Comparison of ENCODE assay signal across 9 mouse cellular contexts in the genomic region with DNA sequence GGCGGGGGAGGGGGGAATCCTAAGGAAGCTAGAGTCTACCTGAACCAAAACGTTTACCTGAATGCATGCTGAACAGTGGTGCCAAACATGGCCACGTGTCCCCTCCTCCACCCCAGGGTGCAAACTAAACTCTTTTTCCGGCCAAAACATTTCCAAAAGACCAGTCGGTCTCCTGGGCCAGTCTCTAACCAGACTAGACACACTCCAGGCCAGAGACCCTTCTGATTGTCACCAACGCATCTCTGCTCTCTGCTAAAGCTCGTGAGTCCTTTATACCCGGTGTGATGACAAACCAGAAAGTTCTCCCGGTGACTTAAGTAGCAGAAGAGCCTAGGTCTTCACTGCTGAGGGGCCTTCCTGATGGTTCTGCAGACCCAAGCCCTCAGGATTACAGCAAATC. TPM values are rescaled to one million over a fixed set of nuclear protein-coding genes. Genes with fewer than 3 reads are reported as not detected.
DNase-seq lines count a peak whose midpoint lies in the region; ATAC-seq and TF ChIP-seq lines count a peak whose summit lies in the region.
"Had no signal": no experiment of that assay in that cellular context is flagged by ENCODE, and none has a peak within 500 bp of the region (broad histone marks: within the 10 kb centered on the region; RNA-seq: fewer than 3 reads in every experiment).

No protein-coding gene starts in this region.

- peak overlapping the region; percentile 90 for H3K4me2 ChIP-seq in heart, embryonic 12.5 days
- peak overlapping the region; percentile 73 for H3K4me2 ChIP-seq in forebrain, embryonic 15.5 days (replicated peaks)
- H3K4me2 ChIP-seq in liver, embryonic 15.5 days: peak overlapping the region; percentile 98

- H3K27me3 ChIP-seq in heart, embryonic 12.5 days (replicated peaks): no peaks in the 10 kb centered on the region
- H3K27me3 ChIP-seq in forebrain, embryonic 15.5 days: no peaks in the 10 kb centered on the region
- peaks cover 10% of the 10 kb centered on the region; the same call in 1 of the 2 replicates for H3K27me3 ChIP-seq in liver, embryonic 15.5 days

- 54% methylated on average over 9 of the region's 9 CpGs for WGBS in heart, embryonic 12.5 days
- 45% methylated on average over 9 of the region's 9 CpGs for WGBS in forebrain, embryonic 15.5 days
- 61% methylated on average over 9 of the region's 9 CpGs for WGBS in liver, embryonic 15.5 days (ENCODE audit: insufficient replicate concordance)

- intact Hi-C loops in heart, postnatal 25 days (cut with DNase I): loop anchor here (10.0 kb wide), 1 partner anchor 847 kb away; the partner anchor contains the start of genes Rpl18 and Sphk2

- peaks cover 29% of the 10 kb centered on the region for H3K36me3 ChIP-seq in heart, embryonic 12.5 days
- H3K36me3 ChIP-seq in ES-E14 (ENCODE audit: control insufficient read depth, insufficient read depth, low read length, poor library complexity, severe bottlenecking): peaks cover 31% of the 10 kb centered on the region
- peaks cover 29% of the 10 kb centered on the region for H3K36me3 ChIP-seq in forebrain, embryonic 15.5 days
- H3K36me3 ChIP-seq in liver, embryonic 15.5 days (replicated peaks): peaks cover 24% of the 10 kb centered on the region

- DNase-seq in heart, postnatal 25 days (ENCODE audit: low spot score): no peak
- DNase-seq in ES-E14 (ENCODE audit: low read depth, low spot score): no peak
- no peak for DNase-seq in B cell, adult 2 months
- no peak for DNase-seq in right cerebral cortex, adult 2 months (ENCODE audit: low spot score in 2 of 2)
- DNase-seq in right cerebral cortex, postnatal 36 days (ENCODE audit: low spot score in 2 of 2): no peak
- DNase-seq: right cerebral cortex, postnatal 25 days had no signal

- H3K9me3 ChIP-seq in heart, embryonic 12.5 days (replicated peaks): no peaks in the 10 kb centered on the region
- no peaks in the 10 kb centered on the region for H3K9me3 ChIP-seq in ES-E14 (ENCODE audit: control insufficient read depth, insufficient read depth, low read depth, low read length)
- H3K9me3 ChIP-seq in forebrain, embryonic 15.5 days: no peaks in the 10 kb centered on the region
- H3K9me3 ChIP-seq in liver, embryonic 15.5 days (replicated peaks): no peaks in the 10 kb centered on the region

- in situ Hi-C loops in ES-E14 (cut with MboI; ENCODE audit: low sequenced_read_pairs in 2 of 2, unreplicated experiment in 2 of 2): no loop called here

- H3K4me1 ChIP-seq in heart, embryonic 12.5 days (replicated peaks): peaks cover 65% of the 10 kb centered on the region
- peaks cover 0 to 19% of the 10 kb centered on the region in 2 experiments; a peak in 2 of 4 replicates for H3K4me1 ChIP-seq in ES-E14 (ENCODE audit: control insufficient read depth in 2 of 2, insufficient read depth in 2 of 2, low read length in 2 of 2, poor library complexity in 1 of 2)
- H3K4me1 ChIP-seq in forebrain, embryonic 15.5 days: peaks cover 49% of the 10 kb centered on the region
- peaks cover 69% of the 10 kb centered on the region for H3K4me1 ChIP-seq in liver, embryonic 15.5 days (replicated peaks)

- H3K9ac ChIP-seq in heart, embryonic 12.5 days: peak overlapping the region; percentile 99
- H3K9ac ChIP-seq in ES-E14 (ENCODE audit: insufficient read depth, low read depth, low read length, poor library complexity, severe bottlenecking): 0 out of 2 replicates have a peak overlapping the region, but pooled peaks have one; percentile 14
- peak overlapping the region; percentile 96 for H3K9ac ChIP-seq in forebrain, embryonic 15.5 days (replicated peaks)
- H3K9ac ChIP-seq in liver, embryonic 15.5 days: no peak overlapping the region

- H3K27ac ChIP-seq in heart, embryonic 12.5 days (ENCODE audit: poor library complexity, severe bottlenecking): peak overlapping the region; percentile 65; the same call in 1 of the 2 replicates
- no peak overlapping the region for H3K27ac ChIP-seq in ES-E14 (ENCODE audit: insufficient read depth, low read depth, low read length, poor library complexity, severe bottlenecking)
- 0 out of 2 replicates have a peak overlapping the region, but pooled peaks have one; percentile 99 for H3K27ac ChIP-seq in forebrain, embryonic 15.5 days (replicated peaks)
- no peak overlapping the region for H3K27ac ChIP-seq in liver, embryonic 15.5 days (replicated peaks)

- ATAC-seq in heart, embryonic 12.5 days (ENCODE audit: insufficient number of reproducible peaks, low FRiP score): no peak
- ATAC-seq in forebrain, embryonic 15.5 days (replicated peaks): no peak
- no peak for ATAC-seq in liver, embryonic 15.5 days (ENCODE audit: insufficient read depth)

- peak overlapping the region; percentile 91 for H3K4me3 ChIP-seq in heart, embryonic 12.5 days
- peak overlapping the region in 1 of 2 experiments; percentile 76; a peak in 1 of 4 replicates for H3K4me3 ChIP-seq in ES-E14 (ENCODE audit: insufficient read depth in 1 of 2, low read depth in 1 of 2, low read length in 2 of 2, poor library complexity in 1 of 2, severe bottlenecking in 1 of 2)
- H3K4me3 ChIP-seq in forebrain, embryonic 15.5 days: peak overlapping the region; percentile 82
- peak overlapping the region; percentile 81 for H3K4me3 ChIP-seq in liver, embryonic 15.5 days (replicated peaks)

TF ChIP-seq in ES-E14, 5 proteins besides CTCF, POLR2A, EP300 and RAD21:
- TF ChIP-seq CHD2 (IDR thresholded peaks at IDR 0.05; ENCODE audit: low read depth, low read length) (no peak), HCFC1 (IDR thresholded peaks at IDR 0.05; ENCODE audit: borderline replicate concordance, insufficient read depth, low read length) (no peak), ZNF384 (IDR thresholded peaks at IDR 0.05; ENCODE audit: low read depth, low read length) (no peak), ZC3H11A (IDR thresholded peaks at IDR 0.05; ENCODE audit: borderline replicate concordance, low read depth, low read length) (no peak), MAFK (IDR thresholded peaks at IDR 0.05; ENCODE audit: insufficient read depth, low read depth, low read length) (no peak)

RNA-seq across cellular contexts. Expression of gene Ptov1, which starts 1.8 kb away (rescaled TPM):
- polyA plus RNA-seq in heart, embryonic 12.5 days (2016; fragmentation: Nextera tagmentation; extraction: Ambion mirVana): 308 and 321 TPM in 2 replicates
- total RNA-seq in heart, postnatal 25 days (2021): 100 to 1,000 TPM; 153 to 165 TPM
- total RNA-seq in ES-E14 (2012; rRNA removed): 144 and 205 TPM in 2 replicates
- 583 and 618 TPM in 2 replicates for polyA plus RNA-seq in forebrain, embryonic 15.5 days (2015; fragmentation: Nextera tagmentation; extraction: Ambion mirVana)
- polyA plus RNA-seq in liver, embryonic 15.5 days (2015; fragmentation: Nextera tagmentation; extraction: Ambion mirVana): 54.1 and 59.1 TPM in 2 replicates

RNA-seq across cellular contexts. Expression of gene Pnkp, which starts 10.9 kb away (rescaled TPM):
- polyA plus RNA-seq in heart, embryonic 12.5 days (2016; fragmentation: Nextera tagmentation; extraction: Ambion mirVana): 23.3 and 27.0 TPM in 2 replicates
- total RNA-seq in heart, postnatal 25 days (2021): 10 to 100 TPM; 16.0 to 16.6 TPM
- 37.1 and 76.5 TPM in 2 replicates for total RNA-seq in ES-E14 (2012; rRNA removed)
- 32.1 and 35.3 TPM in 2 replicates for polyA plus RNA-seq in forebrain, embryonic 15.5 days (2015; fragmentation: Nextera tagmentation; extraction: Ambion mirVana)
- polyA plus RNA-seq in liver, embryonic 15.5 days (2015; fragmentation: Nextera tagmentation; extraction: Ambion mirVana): 23.8 and 28.9 TPM in 2 replicates

RNA-seq across cellular contexts. Expression of gene Tbc1d17, which starts 18.9 kb away (rescaled TPM):
- polyA plus RNA-seq in heart, embryonic 12.5 days (2016; fragmentation: Nextera tagmentation; extraction: Ambion mirVana): 60.0 and 61.2 TPM in 2 replicates
- total RNA-seq in heart, postnatal 25 days (2021): 10 to 100 TPM; 44.3 to 47.0 TPM
- total RNA-seq in ES-E14 (2012; rRNA removed): 31.5 and 55.7 TPM in 2 replicates
- polyA plus RNA-seq in forebrain, embryonic 15.5 days (2015; fragmentation: Nextera tagmentation; extraction: Ambion mirVana): 119 and 120 TPM in 2 replicates
- polyA plus RNA-seq in liver, embryonic 15.5 days (2015; fragmentation: Nextera tagmentation; extraction: Ambion mirVana): 26.1 and 29.4 TPM in 2 replicates

RNA-seq across cellular contexts. Expression of gene Akt1s1, which starts 19.0 kb away (rescaled TPM):
- 105 and 108 TPM in 2 replicates for polyA plus RNA-seq in heart, embryonic 12.5 days (2016; fragmentation: Nextera tagmentation; extraction: Ambion mirVana)
- total RNA-seq in heart, postnatal 25 days (2021): 10 to 100 TPM; 61.8 to 75.9 TPM
- total RNA-seq in ES-E14 (2012; rRNA removed): 33.8 and 37.6 TPM in 2 replicates
- polyA plus RNA-seq in forebrain, embryonic 15.5 days (2015; fragmentation: Nextera tagmentation; extraction: Ambion mirVana): 118 and 120 TPM in 2 replicates
- polyA plus RNA-seq in liver, embryonic 15.5 days (2015; fragmentation: Nextera tagmentation; extraction: Ambion mirVana): 27.7 and 32.3 TPM in 2 replicates

RNA-seq across cellular contexts. Expression of gene Med25, which starts 24.7 kb away (rescaled TPM):
- polyA plus RNA-seq in heart, embryonic 12.5 days (2016; fragmentation: Nextera tagmentation; extraction: Ambion mirVana): 76.8 and 81.2 TPM in 2 replicates
- total RNA-seq in heart, postnatal 25 days (2021): 10 to 100 TPM; 66.7 to 73.9 TPM
- total RNA-seq in ES-E14 (2012; rRNA removed): 88.2 and 121 TPM in 2 replicates
- 164 and 166 TPM in 2 replicates for polyA plus RNA-seq in forebrain, embryonic 15.5 days (2015; fragmentation: Nextera tagmentation; extraction: Ambion mirVana)
- 46.8 and 56.2 TPM in 2 replicates for polyA plus RNA-seq in liver, embryonic 15.5 days (2015; fragmentation: Nextera tagmentation; extraction: Ambion mirVana)

Comparison
In these comparisons a context has a peak if more than half of its experiments do, and no peak if none do; other contexts are left out.
1. H3K27ac ChIP-seq: peak in heart, embryonic 12.5 days (single experiment) and forebrain, embryonic 15.5 days (single experiment); none in ES-E14 (single experiment) and liver, embryonic 15.5 days (single experiment).
2. Peak in every context shown above with its lines, with median percentiles within 50 percentile points of each other: H3K4me2 ChIP-seq.